Mouse (Mus musculus) inflammation-experienced regulatory T-cells (primary cell): Measurements from ENCODE around the gene Ralgapa1. TPM values are rescaled to one million over a fixed set of nuclear protein-coding genes. Genes with fewer than 3 reads are reported as not detected.

Experiments used
- polyA plus RNA-seq, 2 experiments: library from polyadenylated mRNA; unstranded; fragments of 100-300 nt; shearing (Covaris generic); gene quantifications; one replicate each; pipeline ENCODE4 v1.2.1; 2017

Gene Ralgapa1
- 10 to 100 TPM; 55.9 to 61.2 TPM for polyA plus RNA-seq

GRCm38 (mm10) chr12:55820661-55821314 is at the start of gene Ralgapa1:
Ralgapa1 (minus strand) TSS chr12:55821167.

GRCm38 (mm10) chr12:55836199-55836951 is 15.4 kb upstream of the Ralgapa1 start, which contains the start of gene Brms1l:
Brms1l (plus strand) TSS chr12:55836324.

GRCm38 (mm10) chr12:55598887-55599561 is 221.9 kb downstream of the Ralgapa1 start, which contains the start of gene Insm2:
Insm2 (plus strand) TSS chr12:55599427.

GRCm38 (mm10) chr12:55565206-55565605 is 255.8 kb downstream of the Ralgapa1 start, which contains the start of gene Aldoart2:
Aldoart2 (plus strand) TSS chr12:55565239.

Other genes starting within 250 kb of the Ralgapa1 start
- 1 to 10 TPM in 1 of 2 experiments, under 1 TPM in 1; 0.16 to 1.1 TPM for gene Insm2, start 221.7 kb downstream of the Ralgapa1 start, polyA plus RNA-seq
- gene Brms1l, start 15.2 kb upstream of the Ralgapa1 start, polyA plus RNA-seq = 10 to 100 TPM; 15.6 to 19.8 TPM